Mouse (Mus musculus) limb, embryonic 15.5 days (tissue): ENCODE measurements around the gene Wdr45. TPM values are rescaled to one million over a fixed set of nuclear protein-coding genes. Genes with fewer than 3 reads are reported as not detected.

Experiments used
- ATAC-seq: fragments of 200-750 bp; cut with Nextera tagmentation; 2 replicates; pipeline ENCODE4 v1.8.0; 2017; ENCODE audit warnings: low read depth, moderate TSS enrichment; ENCODE audit not compliant: insufficient number of reproducible peaks, low FRiP score, low TSS enrichment
- H3K27ac ChIP-seq: fragments of 300-500 bp; sonication (generic); 2 replicates; pipeline ENCODE4 v1.5.1; 2015; ENCODE audit warnings: moderate library complexity, mild to moderate bottlenecking, inconsistent platforms
- H3K27me3 ChIP-seq: fragments of 300-500 bp; sonication (generic); 2 replicates; pipeline ENCODE4 v1.6.1; 2015; ENCODE audit warnings: inconsistent platforms
- H3K36me3 ChIP-seq: fragments of 300-500 bp; sonication (generic); 2 replicates; pipeline ENCODE4 v1.6.1; 2015; ENCODE audit warnings: inconsistent platforms
- H3K4me1 ChIP-seq: fragments of 300-500 bp; sonication (generic); 2 replicates; pipeline ENCODE4 v1.6.1; 2015; ENCODE audit warnings: inconsistent platforms
- H3K4me2 ChIP-seq: fragments of 300-500 bp; sonication (generic); 2 replicates; pipeline ENCODE4 v1.6.1; 2015; ENCODE audit warnings: mild to moderate bottlenecking, inconsistent platforms
- H3K4me3 ChIP-seq: fragments of 300-500 bp; sonication (generic); 2 replicates; pipeline ENCODE4 v1.5.1; 2015; ENCODE audit warnings: mild to moderate bottlenecking, inconsistent platforms
- H3K9ac ChIP-seq: fragments of 300-500 bp; sonication (generic); 2 replicates; pipeline ENCODE4 v1.6.1; 2015; ENCODE audit warnings: inconsistent platforms
- H3K9me3 ChIP-seq: fragments of 300-500 bp; sonication (generic); 2 replicates; pipeline ENCODE4 v1.6.1; 2016; ENCODE audit warnings: inconsistent platforms
- WGBS: fragments of 180-500 bp; shearing (Covaris S2); methylation state at CpG from one replicate; pipeline ENCODE4 v1.1.7; 2015; 5-methylcytosine and 5-hydroxymethylcytosine counted together
- polyA plus RNA-seq: library from polyadenylated mRNA; unstranded; fragments of >200 nt; fragmentation: Nextera tagmentation; extraction: Ambion mirVana; gene quantifications from 2 replicates; pipeline ENCODE4 v1.2.1, GENCODE M21; 2015

Wdr45 gene
- polyA plus RNA-seq, 1 experiment from 2014 or later = 39.2 TPM

GRCm38 (mm10) chrX:7769302-7770017 is 55.3 kb downstream of the Wdr45 start:
- H3K36me3 ChIP-seq = peaks cover 61% of the 10 kb centered on the region
- peaks cover 13% of the 10 kb centered on the region for H3K4me1 ChIP-seq
- WGBS = 91% methylated on average over 7 of the region's 7 CpGs
- no peak for ATAC-seq
- H3K9me3 ChIP-seq = no peaks in the 10 kb centered on the region
- no peak overlapping the region for H3K27ac ChIP-seq
- no peak overlapping the region for H3K9ac ChIP-seq
- H3K4me2 ChIP-seq = no peak overlapping the region
- no peaks in the 10 kb centered on the region for H3K27me3 ChIP-seq
- H3K4me3 ChIP-seq = no peak overlapping the region

GRCm38 (mm10) chrX:7772766-7773165 is 58.6 kb downstream of the Wdr45 start:
- ATAC-seq = no peak
- WGBS = 53% methylated on average over 2 of the region's 2 CpGs
- Histone ChIP-seq H3K4me2 (no peak overlapping the region), H3K9me3 (no peaks in the 10 kb centered on the region), H3K36me3 (peaks cover 49% of the 10 kb centered on the region), H3K9ac (no peak overlapping the region), H3K4me1 (no peaks in the 10 kb centered on the region), H3K27ac (no peak overlapping the region), H3K4me3 (no peak overlapping the region), H3K27me3 (no peaks in the 10 kb centered on the region)

DNA sequence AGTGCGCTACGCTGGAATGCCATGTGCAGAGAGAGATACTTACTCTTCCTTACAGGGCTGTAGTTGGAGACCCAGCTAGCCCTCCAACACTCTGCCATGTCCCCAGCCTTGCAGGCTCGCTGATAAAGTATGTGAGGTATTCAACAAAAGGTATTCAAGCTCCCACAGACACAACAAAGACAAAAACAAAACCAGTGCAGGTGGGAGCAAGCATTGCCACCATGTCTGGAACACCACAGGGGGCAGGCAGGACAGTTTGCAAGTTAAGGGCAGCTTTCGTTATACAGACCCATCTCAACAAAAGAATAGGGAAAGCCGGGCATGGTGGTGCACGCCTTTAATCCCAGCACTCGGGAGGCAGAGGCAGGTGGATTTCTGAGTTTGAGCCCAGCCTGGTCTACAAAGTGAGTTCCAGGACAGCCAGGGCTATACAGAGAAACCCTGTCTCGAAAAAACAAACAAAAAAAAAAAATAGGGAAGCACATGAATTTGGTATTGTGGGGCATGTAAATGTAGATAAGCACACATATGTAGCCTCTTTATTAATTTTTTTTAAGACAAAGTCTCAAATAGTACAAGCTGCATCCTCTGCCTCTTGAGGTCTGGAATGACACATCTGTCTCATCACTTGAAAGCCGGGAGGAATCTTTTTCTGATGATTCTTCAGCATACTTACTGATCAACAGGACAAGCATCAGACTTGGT is 61.5 kb downstream of the Wdr45 start:
- Histone ChIP-seq H3K27me3 (no peaks in the 10 kb centered on the region), H3K9me3 (no peaks in the 10 kb centered on the region), H3K9ac (no peak overlapping the region), H3K27ac (no peak overlapping the region), H3K4me2 (no peak overlapping the region), H3K36me3 (peaks cover 31% of the 10 kb centered on the region), H3K4me1 (no peaks in the 10 kb centered on the region), H3K4me3 (no peak overlapping the region)
- 74% methylated on average over 9 of the region's 9 CpGs for WGBS
- ATAC-seq = no peak

- no peaks in the 10 kb centered on the region for H3K9me3 ChIP-seq
Observed at GRCm38 (mm10) chrX:7776329-7777082, 62.4 kb downstream of the Wdr45 start.

More at GRCm38 (mm10) chrX:7776329-7777082, 62.4 kb downstream of the Wdr45 start:
- no peak overlapping the region for H3K27ac ChIP-seq
- H3K36me3 ChIP-seq = peaks cover 23% of the 10 kb centered on the region
- no peaks in the 10 kb centered on the region for H3K4me1 ChIP-seq
- H3K4me2 ChIP-seq = no peak overlapping the region
- WGBS = 49% methylated on average over 8 of the region's 8 CpGs
- no peak overlapping the region for H3K4me3 ChIP-seq
- no peak for ATAC-seq
- H3K27me3 ChIP-seq = no peaks in the 10 kb centered on the region
- H3K9ac ChIP-seq = no peak overlapping the region

Other genes starting within 250 kb of the Wdr45 start
- not detected in 2 replicates for gene Foxp3, start 140.7 kb upstream of the Wdr45 start, polyA plus RNA-seq
- 1.4 and 1.9 TPM in 2 replicates for gene Ppp1r3f, start 140.1 kb upstream of the Wdr45 start, polyA plus RNA-seq
- gene Ccdc22, start 108.8 kb upstream of the Wdr45 start, polyA plus RNA-seq = 27.8 and 28.4 TPM in 2 replicates
- gene Cacna1f, start 107.2 kb upstream of the Wdr45 start, polyA plus RNA-seq = 0.05 and 0.07 TPM in 2 replicates
- gene Syp, start 75.9 kb upstream of the Wdr45 start, polyA plus RNA-seq = 1.4 and 1.7 TPM in 2 replicates
- gene Prickle3, start 57.1 kb upstream of the Wdr45 start, polyA plus RNA-seq = 17.7 and 18.1 TPM in 2 replicates
- 205 and 217 TPM in 2 replicates for gene Plp2, start 42.9 kb upstream of the Wdr45 start, polyA plus RNA-seq
- gene Magix, start 33.1 kb upstream of the Wdr45 start, polyA plus RNA-seq = 0.47 and 1.1 TPM in 2 replicates
- 36.6 and 40.3 TPM in 2 replicates for gene Gpkow, start 17.2 kb upstream of the Wdr45 start, polyA plus RNA-seq
- gene Gm45208, start 7.9 kb downstream of the Wdr45 start, polyA plus RNA-seq = 0.20 TPM in 1 of 2 replicates, not detected in the other
- 80.8 and 86.1 TPM in 2 replicates for gene Praf2, start 14.1 kb downstream of the Wdr45 start, polyA plus RNA-seq
- 14.9 and 21.8 TPM in 2 replicates for gene Ccdc120, start 36.6 kb downstream of the Wdr45 start, polyA plus RNA-seq
- gene Tfe3, start 48.2 kb downstream of the Wdr45 start, polyA plus RNA-seq = 30.5 and 31.9 TPM in 2 replicates
- 37.8 and 40.3 TPM in 2 replicates for gene Gripap1, start 75.4 kb downstream of the Wdr45 start, polyA plus RNA-seq
- 1.3 TPM in 2 replicates for gene Kcnd1, start 108.0 kb downstream of the Wdr45 start, polyA plus RNA-seq
- 35.9 and 43.7 TPM in 2 replicates for gene Otud5, start 127.0 kb downstream of the Wdr45 start, polyA plus RNA-seq
- 4.8 and 5.1 TPM in 2 replicates for gene Pim2, start 163.9 kb downstream of the Wdr45 start, polyA plus RNA-seq
- 64.5 and 70.0 TPM in 2 replicates for gene Slc35a2, start 169.7 kb downstream of the Wdr45 start, polyA plus RNA-seq
- gene Pqbp1, start 184.9 kb downstream of the Wdr45 start, polyA plus RNA-seq = 117 and 124 TPM in 2 replicates
- gene Timm17b, start 185.0 kb downstream of the Wdr45 start, polyA plus RNA-seq = 157 and 170 TPM in 2 replicates
- gene Gm10491, start 193.5 kb downstream of the Wdr45 start, polyA plus RNA-seq = not detected in 2 replicates
- not detected in 2 replicates for gene Gm10490, start 195.2 kb downstream of the Wdr45 start, polyA plus RNA-seq
- gene Pcsk1n, start 205.5 kb downstream of the Wdr45 start, polyA plus RNA-seq = 0.63 and 1.2 TPM in 2 replicates
- gene Eras, start 214.3 kb downstream of the Wdr45 start, polyA plus RNA-seq = not detected in 2 replicates
- 25.3 and 27.0 TPM in 2 replicates for gene Hdac6, start 233.6 kb downstream of the Wdr45 start, polyA plus RNA-seq